Mouse (Mus musculus) layer of hippocampus, adult 18-20 months (tissue): Measurements from ENCODE around the gene Pak1. TPM values are rescaled to one million over a fixed set of nuclear protein-coding genes. Genes with fewer than 3 reads are reported as not detected.

ENCODE experiments used
- DNase-seq, 2 experiments: peaks; one replicate each; pipeline ENCODE4 v3.0.0; 2022; ENCODE audit warnings: low spot score in 2 of 2
- long read RNA-seq: library from polyadenylated mRNA; stranded (forward); transcript quantifications from one replicate; pipeline ENCODE4 v2.0.0, GENCODE M21; 2021
- total RNA-seq, 2 experiments: library from RNA; stranded (reverse); gene quantifications; 2 replicates each; pipeline ENCODE4 v1.2.3; 2021

Pak1 gene
- 100 to 1,000 TPM; 215 to 221 TPM for total RNA-seq
- long read RNA-seq, transcript Pak1-201 (15 exons, 3,065 nt): major isoform, 215 of 341 reads
- long read RNA-seq, transcript Pak1-205 (15 exons, 2,794 nt): minor isoform, 27 of 341 reads
- long read RNA-seq, partial matches to known transcripts: 10 of 341 reads
- long read RNA-seq, other reads (novel, unspliced or antisense): 86 of 341 reads

DNA sequence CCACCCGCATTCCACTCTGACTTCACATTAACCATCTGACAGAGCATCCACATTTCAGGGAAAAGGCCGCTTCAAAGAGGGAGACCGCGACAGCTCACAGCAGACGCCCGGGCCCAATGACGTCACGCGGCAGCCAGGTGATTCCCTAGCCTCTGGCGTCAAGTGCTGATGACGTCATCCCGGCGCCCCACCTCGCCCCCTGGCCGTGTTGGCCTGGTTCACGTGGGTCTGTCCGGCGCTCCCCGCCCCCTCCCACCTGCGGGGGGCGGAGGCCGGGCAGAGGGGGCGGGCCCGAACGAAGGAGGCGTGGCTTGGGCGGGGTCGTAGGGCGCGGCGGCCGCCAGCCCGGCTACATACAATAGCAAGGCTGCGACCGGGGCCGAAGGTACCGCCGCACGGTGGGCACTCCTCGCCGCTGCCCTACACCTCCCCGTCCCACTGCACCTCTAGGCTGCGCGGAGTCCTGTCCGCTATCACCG is at the start of gene Pak1:
Gene Pak1, plus strand, starts transcription at position 352 of the 479 bp plus-strand sequence.
- peak; percentile 68 to 76 for DNase-seq

DNA sequence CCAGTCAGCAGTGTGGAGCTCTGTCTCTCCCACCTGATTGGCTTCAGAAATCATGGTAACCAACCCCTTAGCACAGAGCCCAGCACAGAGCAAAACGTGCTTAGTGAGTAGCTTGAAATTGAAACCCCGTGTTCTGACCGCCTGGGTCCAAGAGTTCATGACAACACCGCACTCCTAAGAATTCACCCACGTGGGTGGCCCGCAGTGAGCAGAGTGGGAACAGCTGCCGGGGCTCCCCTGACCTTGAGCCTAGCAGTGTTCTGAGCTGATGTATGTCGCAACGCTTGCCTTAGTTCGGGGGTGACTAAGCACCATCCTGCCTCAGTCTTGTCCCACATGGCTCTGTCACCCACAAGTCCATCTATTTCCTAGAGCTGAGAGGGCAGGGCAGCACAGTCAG is 47.4 kb upstream of the Pak1 start:
- DNase-seq: no peak

DNA sequence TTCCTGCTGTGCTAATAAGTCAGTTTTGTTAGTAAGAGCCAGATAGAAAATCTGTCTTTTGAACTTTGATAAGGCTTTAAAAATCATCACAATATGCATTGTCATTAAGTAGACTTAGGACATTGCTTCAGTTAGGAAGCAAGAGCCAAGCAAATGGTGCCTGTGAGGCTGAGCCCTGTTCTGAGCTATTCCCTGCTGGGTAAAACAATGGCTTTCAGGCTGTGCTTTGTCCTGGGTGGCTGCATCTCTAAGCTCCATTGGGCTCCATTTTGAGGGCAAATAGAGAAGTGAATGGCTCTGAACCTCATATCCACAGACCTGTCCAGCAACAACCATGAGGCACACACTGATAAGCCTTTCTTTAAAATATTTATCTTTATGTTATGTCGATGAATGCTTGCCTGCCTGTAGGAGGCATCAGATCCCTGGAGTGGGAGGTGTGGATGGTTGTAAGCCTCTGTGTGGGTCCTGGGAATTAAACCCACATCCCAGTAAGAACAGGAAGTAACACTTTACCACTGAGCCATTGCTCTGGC is 46.5 kb upstream of the Pak1 start:
- DNase-seq: no peak

DNA sequence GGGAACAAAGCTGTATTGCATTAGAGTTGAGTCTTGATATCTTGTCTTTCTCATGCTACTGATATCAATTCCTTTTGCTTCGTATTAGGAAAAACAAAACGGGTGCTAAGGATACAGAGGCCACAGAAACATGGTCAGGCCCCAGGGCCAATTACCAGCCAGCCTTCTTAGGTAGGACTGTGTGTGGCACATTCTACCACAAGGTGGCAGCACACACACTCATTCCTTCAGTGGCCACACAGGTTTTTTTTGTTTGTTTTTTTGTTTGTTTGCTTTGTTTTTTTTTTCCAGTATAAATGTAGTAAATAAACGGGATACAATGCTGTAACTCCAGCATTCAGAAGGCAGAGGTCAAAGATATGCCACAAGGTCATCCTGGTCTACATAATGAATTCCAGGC is 43.0 kb upstream of the Pak1 start:
- DNase-seq: peak in 1 of 2 experiments; percentile 80

DNA sequence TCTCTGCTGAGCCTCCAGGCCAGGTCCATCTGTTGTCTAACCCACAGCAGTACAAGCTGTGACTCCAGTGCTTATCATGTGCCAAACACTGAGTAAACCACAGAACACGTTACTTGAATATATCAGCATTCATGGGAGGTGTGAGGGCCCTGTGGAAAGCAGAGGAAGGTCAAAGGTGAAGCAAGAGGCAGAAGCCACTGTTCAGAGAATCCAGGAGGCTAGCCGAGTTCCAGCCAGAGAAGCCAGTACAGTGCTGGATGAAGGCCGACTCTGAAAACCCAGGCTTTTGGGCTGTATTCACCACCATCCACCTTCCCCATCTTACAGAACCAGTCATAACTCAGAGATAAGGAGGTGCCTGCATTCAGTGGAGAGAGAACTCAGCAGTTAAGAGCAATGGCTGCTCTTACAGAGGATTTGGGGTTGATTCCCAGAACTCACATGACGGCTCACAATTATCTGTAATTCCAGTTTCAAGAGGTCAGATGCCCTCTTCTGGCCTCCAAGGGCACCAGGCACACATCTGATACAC is 41.1 kb upstream of the Pak1 start:
- DNase-seq: no peak

DNA sequence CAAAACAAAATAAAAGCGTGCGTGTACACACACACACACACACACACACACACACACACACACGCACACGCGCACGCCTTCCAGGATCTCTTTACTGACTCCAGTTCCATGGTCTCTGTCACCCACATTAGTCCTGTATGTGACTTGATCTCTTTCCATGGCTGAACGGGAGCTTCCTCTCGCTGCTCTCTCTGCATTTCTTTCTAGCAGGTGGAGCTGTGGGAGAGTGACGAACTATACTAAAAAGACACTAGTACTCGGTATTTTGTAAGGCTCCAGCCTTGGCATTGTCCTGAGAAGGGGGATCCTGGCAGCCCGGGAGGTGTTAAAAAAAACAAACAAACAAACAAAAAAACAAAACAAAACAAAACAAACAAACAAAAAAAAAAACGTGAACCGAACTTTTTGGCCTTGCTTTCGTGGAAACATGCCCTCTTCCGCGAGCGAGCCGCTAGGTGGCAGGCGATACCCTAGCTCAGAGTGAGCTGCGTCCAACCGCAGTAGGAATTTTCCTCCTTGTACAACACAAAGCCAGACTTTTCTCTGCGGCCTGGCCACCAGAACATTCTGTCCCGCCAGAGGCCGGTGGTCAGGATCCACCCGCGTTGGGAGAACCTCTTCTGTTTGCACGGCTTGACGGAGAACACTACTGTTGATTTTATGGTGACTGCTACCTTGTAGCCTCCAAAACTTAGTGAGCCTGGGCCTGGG is 40.4 kb upstream of the Pak1 start:
- peak; percentile 73 to 90 for DNase-seq

DNA sequence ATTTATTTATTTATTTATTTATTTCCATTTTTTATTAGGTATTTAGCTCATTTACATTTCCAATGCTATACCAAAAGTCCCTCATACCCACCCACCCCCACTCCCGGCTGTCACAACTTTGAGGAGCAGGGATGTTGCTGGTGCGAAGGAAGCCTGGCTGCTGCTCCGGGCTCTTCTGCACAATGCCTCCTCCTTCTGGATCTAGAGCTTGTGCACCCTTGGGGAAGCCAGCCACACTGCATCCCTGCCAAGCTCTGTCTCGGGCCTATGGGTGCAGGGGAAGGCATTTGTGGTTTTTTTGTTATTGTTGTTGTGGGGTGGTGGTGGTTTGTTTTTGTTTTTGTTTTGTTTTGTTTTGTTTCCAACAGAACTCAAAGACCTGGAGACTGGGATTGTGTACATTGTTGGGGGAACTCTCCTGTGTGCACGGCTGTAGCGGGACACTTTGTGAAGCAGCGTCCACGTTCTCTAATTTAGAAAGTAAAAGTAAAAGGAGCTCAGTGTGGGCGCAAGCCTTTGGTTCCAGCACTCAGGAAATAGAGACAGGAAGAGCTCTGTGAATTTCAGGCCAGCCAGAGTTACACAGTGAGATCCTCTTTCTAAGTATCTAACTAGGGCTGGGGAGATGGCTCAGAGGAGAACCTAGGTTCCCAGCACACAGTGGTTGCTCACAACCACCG is 39.7 kb upstream of the Pak1 start:
- no peak for DNase-seq

DNA sequence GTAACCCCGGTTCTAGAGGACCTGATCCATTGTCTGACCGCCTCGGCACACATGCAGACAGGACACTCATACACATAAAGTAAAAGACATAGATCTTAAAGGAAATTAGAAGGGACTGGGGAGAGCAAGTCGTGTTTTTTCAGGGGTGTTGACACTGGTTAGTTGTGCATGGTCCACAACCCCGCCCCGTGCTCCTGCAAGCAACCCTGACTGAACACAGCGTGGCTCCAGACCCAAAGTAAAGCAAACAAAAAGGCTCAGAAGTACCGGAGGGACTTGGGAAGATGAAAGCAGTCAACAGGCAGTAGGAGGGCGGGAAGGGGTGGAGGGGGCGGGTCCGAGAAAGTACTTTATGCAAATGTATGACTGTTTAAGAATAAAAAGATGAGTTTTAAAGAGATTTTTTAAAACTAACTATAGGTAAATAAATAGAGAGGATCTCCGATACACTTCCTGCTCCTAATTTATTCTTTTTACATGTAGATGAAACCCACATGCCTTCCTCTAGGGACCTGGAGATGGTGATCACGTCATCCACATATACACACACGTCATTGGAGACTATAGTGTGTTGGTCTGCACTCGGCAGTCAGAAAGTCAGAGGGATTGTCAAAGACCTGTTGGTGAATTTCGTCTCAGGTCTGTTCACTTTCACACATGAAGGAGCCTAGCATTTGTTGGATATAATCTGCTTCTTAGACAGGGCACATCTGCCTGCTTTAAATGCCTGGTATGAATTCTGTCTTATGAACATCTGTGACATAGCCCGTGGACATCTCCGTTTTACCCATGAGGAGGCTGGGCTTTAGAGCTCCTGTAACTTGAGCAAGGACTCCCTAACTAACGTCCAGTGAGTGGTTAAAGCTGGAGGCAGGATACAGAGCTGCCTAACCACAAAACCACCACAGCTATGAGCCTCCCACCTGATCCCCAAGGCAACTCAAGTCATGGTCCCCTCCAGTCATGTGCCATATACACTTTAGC is 38.8 kb upstream of the Pak1 start:
- DNase-seq: no peak

DNA sequence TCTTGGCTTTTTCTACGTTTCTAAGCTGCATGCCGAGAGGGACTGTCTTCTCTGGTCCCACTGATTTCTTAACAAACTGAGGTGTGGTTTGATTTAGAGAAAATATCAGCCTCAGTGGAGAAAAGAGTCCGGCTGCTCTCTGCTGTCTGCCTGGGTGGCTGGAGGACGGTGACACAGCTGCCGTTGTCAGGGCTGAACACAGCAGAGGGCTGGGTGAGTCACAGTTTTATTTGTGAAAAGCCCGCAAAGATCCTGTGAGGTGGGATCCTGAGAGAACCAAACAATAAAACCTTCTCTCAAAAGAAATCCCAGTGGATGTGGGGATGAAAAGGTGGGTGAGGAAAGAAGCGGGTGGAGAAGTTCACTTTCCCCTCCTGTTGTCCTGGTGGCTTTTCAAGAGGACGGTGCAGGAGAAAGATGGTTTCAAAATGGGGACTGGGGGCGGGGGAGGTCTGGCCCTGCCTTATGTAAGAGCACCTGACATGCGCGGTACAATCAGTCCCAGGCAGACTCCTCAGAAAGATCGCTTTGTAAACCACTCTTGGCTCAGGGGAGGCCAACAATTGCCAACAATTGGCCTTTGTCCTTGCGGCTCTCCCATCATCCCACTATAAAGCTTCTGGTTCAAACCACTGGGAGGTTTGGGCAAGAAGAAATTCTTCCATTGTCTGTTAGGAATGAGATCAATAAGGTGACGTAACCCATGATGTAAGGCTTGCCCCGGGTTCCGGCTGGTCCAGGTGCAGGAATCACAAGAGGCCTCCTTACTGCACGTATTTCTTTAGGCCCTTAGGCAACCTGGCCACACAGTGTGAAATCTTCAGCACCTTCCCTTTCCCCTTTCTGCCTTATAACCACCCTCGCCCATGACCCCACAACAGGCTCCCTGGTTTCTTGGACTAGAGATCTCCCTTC is 31.1 kb upstream of the Pak1 start:
- peak in 1 of 2 experiments; percentile 76 for DNase-seq

DNA sequence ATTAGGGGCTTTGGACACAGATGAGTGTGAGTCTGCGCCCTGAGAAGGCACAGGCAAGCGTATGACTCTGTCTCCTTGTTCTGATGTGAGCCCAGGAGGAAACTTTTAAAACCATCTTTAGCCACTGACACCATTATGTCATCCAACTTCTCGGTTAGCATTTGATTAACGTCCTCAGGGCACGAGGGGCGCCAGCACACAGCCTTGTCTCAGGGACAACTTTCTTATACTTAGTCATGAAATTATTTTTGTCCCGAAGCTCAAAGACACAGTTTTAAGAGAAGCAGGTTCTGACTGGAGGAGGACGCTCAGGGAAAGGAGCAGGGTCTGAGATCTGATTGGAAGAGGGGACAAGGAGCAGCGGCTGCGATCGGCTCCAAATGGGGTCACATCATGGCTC is 23.8 kb upstream of the Pak1 start:
- no peak for DNase-seq

DNA sequence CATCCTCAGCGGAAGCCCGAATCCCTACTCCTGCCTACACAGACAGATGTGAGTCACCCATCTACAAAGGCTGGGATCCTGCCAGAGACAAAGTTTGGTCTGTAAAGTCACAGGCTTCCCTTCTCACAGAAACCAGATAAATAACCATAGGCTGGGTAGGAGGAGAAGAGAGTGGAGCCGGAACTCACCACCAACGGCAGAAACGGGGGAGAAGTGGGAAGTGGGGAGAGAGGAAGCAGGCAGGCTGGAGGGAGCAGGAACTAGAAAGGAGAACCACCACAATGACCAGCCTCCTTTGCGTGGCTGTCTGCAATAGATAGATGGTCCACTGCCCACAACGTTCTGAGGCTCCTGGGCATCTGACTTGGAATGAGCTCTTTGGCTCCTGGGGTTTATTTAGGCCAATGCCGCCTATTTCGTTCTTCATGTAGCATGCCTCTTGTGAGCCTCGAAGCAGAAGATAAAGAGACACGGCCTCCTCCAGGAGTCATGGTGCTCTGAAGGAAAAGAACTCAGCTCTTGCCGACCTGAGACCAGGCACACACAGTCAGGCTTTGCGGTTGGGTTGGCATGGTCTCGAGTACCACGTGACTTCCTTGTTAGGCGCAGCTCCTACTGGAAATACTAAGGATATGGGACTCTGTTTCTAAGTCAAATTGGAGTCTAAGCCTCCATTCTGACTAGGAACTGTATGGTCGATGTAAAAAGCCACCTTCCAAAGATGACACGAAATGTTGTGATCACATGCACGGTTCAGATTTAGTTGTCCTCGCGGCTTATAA is 23.0 kb upstream of the Pak1 start:
- DNase-seq: peak; percentile 56

DNA sequence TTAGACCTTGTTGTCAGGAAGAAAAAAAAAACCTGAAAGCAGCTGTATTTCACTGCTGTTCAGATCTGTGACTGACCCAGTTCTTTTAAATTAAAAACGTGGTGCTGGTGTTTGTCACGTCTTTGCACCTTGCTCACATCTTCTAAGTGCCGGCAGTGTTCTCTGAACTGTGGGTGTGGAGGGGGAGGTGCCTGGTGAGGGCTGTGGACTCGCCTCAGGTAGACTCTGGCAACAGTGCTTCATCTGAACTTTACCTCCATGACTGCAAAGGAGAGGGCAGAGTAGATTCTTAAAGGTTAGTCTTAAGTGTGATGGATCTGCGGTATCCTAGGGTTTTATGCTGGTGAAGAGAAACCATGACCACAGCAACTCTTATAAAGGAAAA is 22.4 kb upstream of the Pak1 start:
- DNase-seq: no peak

DNA sequence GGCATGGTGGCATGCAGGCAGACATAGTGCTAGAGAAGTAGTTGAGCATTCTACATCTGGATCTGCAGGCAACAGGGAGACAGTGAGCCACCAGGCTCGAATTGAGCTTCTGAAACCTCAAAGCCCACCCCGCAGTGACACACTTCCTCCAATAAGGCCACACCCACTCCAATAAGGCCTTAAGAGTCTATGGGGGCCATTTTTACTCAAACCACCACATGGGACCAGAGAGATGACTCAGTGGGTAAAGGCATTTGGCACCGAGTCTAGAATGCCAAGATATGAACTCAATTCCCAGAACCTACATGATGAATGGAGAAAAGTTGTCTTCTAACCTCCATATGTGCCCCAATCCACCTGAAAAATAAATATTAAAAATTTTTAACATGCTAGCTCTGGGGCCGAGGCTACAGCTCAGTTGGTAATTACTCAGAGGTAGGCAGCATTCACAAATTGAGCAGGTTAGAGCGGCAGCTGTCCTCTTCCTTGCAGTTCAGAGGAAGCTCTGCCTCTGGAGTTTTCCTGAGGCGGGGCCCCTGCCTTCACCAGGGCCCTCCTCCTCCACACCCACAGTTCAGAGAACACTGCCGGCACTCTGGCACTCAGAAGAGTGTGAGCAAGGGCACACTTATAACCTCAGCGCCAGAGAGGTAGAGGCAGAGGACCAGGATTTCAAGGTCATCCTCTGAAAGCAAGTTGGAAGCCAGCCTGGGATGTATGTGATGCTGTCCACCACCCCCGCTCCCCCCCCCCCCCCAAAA is 21.8 kb upstream of the Pak1 start:
- DNase-seq: no peak

DNA sequence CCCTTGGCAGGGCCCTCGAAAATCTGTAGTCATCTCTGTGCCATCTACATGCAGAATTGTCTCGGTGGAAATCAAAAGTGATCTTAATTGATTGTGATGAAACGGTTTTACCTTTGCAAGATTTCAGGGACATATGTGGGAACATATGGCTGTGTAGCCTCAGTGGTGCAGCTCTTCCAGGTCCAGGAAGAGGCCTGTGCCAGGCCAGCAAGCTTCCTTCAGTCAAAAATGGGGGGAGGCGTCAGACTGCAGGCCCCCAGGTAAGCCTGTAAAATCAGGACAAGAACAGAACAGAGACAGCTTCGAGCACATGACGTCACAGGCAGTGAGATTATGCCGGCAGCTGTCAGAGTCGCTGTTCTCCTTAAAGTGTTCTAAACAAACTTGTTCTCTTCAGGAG is 20.5 kb upstream of the Pak1 start:
- no peak for DNase-seq

DNA sequence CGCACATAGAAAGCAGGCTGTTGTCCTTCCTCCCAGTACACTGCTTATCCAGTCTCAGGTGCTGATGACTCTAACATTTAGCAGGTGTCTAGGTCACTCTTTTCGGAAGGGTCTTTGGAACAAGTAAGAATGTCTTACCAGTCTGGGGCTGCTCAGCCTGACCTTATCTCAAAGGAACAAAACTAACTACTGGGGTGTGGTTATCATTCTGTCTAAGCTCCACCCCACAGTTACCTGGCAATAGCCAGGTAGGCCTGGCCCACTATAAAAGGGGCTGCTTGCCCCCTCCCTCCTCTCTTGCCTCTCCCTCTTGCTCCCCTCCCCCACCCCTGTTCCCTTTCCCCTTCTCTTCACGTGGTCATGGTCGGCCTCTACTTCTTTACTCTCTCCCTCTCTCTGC is 19.3 kb upstream of the Pak1 start:
- no peak for DNase-seq

DNA sequence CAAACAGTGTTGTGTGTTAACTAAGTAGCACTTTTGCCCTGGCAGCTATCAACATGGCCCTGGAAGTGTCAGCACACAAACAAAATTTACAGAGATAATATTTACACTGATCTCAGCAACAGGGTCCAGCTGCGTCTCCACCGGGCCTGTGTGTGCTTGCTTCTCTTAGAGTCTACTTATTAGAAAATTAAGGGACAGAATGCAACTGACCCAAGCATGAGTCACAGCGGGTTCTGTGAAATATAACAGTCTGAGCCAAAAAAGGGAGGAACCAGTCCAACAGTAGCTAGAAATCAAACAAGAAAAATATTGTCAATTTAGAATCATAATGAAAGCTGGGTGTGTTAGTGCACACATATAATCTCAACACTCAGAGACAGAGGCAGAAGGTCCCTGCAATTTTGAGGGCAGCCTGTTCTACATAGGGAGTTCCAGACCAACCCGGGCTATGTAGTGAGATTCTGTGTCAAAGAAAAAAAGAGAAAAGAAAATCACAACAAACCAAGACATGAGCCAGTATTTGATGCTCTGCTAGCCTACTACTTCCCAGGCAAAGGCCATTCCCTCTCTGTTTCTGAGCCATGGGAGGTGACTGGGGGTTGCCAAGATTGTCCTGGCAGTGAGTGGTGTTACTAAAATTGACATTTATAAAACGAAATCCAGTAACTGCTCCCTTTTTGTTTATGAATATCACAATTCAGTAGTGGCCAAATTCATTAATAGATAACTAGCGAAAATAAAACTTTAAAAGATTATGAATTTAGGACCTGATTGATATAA is 17.3 kb upstream of the Pak1 start:
- no peak for DNase-seq

DNA sequence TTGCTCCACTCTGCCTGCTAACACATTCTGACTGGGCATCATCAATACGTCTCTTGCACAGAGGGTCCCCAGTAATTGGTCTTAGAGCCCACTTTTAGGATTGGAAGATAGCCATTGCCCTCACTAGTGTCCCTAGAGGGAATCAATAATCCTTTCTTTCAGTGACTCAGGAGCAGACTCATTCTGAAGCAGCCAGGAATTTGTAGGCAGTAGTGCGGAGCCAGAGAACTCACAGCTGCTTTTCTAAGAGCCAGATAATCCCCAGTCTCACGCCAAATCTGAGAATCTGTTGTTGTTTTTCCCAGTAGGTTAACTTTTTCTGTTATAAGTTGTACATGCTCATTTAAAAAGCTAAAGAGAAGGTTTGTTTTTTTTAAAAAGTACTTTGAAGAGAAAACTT is 13.0 kb upstream of the Pak1 start:
- no peak for DNase-seq
